Mouse (Mus musculus) right cerebral cortex, postnatal 10 days (tissue): ENCODE measurements at regions not wholly inside any gene's neighbourhood (a gene's known extent, or its start where the extent isn't known, plus 50 kb on each side); places are given as distances from the start of the nearest gene placed in this dataset.
"Not testable (repeated sequence)": the region's sequence is repeated elsewhere in the genome, so short reads cannot be mapped to it uniquely, and the experiment has no call there.

ENCODE experiments used
- DNase-seq, 2 experiments: peaks; one replicate each; pipeline ENCODE4 v3.0.0; 2021; ENCODE audit warnings: low spot score in 2 of 2

DNA sequence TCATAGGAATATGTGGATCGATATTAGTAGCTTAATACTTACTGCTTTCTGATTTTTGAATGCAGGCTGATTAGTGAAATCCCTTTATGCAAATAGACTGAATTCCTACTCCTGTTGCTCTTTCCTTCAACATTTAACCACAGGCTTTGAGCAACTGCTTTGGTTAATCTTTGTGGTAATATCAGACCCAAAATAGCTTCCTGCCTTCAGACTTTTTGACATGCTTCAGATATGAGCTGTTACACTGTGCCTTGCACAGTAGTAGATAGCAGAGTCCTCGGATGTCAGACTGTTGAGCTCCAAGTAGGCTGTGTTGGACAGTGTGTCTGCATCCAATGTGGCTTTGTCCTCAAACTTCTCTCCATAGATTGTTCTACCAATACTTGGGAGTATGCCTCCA, 1020.6 kb downstream of the Adam6a start:
- no peak for DNase-seq

DNA sequence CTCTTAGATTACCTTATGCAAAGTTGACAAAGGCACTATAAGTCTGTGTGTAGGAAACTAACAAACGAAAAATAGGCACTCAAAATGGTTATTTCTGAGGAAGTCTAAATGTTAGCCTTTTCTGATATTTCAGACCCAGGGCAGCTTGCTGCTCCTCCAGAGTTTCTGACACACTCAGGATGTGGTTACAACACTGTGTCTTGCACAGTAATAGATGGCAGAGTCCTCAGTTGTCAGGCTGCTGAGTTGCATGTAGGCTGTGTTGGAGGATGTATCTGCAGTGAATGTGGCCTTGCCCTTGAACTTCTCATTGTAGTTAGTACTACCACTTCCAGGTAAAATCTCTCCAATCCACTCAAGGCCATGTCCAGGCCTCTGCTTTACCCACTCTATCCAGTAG, 1039.7 kb downstream of the Adam6a start:
- no peak for DNase-seq

DNA sequence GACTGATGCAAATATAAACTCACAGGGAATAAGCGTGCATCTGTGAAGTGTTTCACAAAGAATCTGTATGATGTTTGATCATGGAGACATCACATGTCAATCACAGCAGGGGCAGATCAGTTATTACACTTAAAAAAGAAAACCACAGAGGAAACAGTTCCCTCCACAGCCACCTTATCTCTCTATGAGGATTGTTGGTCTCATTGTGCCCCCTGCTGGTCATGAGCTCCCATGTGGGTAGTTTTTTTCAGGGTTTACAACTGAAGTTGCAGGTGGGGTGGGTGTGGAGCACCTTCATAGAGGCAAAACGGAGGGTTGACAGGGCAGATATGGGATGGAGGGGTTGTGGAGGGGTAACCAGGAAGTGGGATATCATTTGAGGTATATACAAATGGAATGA, 1043.5 kb downstream of the Adam6a start:
- DNase-seq: no peak

DNA sequence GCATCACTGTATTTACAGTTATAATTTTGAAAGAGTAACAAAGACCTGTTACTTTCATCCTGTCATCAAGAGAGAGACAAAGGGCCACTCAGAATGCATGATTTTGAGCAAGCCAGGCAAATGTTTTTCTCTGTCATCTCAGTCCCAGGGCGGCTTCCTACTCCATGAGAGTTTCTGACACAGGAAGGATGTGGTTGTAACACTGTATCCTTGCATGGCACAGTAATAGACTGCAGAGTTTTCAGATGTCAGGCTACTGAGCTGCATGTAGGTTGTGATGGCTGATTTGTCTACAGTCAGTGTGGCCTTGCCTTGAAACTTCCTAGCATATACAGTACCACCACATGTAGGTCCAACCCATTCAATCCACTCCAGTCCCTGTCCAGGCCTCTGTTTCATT, 1054.0 kb downstream of the Adam6a start:
- DNase-seq: no peak

DNA sequence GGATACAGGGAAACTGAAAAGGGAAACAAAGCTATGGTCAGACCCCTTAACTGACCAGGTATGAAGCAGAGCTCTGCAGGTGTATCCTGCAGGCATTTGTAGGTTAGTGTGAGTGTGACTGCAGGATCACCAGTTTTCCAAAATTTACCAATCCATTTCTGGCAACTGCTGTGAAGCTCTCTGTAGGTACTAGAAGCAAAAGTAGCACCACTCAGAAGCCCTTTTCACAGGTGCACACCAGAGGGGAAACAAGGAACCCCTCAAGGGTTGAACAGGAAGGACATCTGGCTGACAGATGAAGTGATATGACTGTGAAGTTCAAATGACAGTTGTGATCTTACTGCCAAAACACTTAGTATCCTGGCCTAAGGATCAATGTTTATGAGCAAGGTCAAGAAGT, 1065.5 kb downstream of the Adam6a start:
- no peak for DNase-seq

DNA sequence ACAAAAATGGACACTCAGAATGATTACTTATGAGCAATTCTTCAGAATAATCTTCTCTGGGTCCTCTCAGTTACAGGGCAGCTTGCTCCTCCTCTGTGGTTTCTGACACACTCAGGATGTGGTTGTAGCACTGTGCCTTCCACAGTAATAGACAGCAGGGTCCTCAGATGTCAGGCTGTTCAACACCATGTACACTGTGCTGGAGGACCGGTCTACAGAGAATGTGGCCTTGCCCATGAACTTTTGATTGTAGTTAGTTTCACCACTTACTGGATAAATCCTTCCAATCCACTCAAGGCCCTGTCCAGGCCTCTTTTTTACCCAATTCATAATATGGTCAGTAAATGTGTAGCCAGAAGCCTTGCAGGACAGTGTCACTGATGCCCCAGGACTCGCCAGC, 1068.4 kb downstream of the Adam6a start:
- DNase-seq: no peak

DNA sequence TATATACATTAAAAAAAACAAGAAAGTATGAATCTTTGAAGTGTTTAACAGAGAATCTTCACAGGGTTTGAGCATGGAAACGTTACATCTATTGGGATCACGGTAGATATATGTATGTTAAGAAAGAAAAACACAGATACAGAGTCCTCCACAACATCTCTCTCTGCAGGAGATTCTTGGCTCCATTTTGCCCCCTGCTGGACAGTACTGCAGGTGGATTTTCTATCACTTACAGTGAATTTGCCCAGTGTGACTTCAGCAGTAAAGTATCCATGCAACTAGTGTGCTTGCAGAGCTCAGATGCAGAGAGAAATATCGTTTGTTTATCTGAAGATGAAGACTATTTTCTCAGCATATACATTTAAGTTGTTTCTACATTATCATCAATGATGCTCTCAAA, 1071.5 kb downstream of the Adam6a start:
- DNase-seq: no peak

DNA sequence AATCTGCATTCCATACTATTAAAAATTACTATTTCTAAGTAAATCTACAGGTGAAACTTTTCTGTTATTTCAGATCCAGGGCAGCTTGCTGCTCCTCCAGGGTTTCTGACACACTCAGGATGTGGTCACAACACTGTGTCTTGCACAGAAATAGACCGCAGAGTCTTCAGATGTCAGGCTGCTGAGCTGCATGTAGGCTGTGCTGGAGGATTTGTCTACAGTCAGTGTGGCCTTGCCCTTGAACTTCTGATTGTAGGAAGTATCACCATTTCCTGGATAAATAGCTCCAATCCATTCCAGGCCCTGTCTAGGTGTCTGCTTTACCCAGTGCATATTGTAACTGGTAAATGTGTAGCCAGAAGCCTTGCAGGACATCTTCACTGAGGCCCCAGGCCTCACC, 1072.0 kb downstream of the Adam6a start:
- DNase-seq: no peak

DNA sequence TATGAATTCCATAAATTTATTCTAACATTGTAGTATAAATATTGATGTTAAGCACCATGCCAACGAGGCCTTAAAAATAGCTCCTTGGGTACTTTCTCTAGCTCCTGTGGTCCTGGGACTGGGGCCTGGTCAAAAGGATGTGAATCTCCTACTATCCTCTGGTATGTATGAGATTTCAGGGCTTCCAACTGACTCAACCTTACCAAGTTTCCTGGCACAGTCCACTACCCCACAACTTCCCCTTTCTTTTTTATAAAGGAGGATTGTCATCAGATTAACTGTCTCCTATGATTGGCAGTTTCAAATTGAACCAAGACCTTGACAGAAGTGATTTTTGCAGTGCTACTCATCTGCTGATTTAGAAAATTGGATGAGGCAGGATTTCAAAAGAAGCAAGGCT, 1097.4 kb downstream of the Adam6a start:
- DNase-seq: no peak

DNA sequence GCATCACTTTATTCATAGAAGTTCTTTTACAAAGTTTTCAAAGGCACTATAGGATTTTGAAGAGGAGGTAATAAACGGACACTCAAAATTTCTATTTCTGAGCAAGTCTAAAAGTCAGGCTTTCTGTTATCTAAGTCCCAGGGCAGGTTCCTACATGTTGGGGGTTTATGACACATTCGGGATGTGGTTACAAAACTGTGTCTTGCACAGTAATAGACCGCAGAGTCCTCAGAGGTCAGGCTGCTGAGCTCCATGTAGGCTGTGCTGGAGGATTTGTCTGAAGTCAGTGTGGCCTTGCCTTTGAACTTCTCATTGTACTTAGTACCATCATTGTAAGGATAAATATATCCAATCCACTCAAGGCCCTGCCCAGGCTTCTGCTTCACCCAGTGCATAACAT, 1102.7 kb downstream of the Adam6a start:
- no peak for DNase-seq

DNA sequence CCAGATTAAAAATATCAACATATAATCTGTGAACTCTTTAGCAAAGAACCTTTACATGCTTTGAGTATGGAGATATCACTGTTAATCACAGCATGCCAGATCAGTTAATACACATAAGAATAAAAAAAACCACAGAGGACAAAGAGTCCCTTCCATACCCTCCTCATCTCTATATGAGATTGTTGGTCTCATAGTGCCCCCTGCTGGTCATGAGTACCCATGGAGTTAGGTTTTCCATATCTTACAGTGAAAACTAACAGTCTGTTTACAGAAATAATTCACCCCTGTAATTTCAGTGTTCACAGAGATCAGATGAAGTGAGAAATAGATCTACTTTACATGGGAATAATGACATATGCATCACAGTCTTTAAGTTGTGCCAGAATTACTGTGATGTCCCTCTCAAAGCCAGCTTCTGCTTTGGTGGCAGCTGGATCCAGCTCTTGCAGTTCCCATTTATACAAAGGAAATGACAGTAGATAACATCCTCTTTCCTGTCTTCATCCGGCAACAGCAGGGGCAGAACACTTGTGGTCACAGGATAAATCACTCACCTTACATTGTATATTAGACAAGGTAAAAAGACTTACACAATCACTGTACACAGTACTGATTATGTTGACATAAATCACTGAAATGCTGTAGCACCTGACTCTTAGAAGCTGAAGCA, 1106.9 kb downstream of the Adam6a start:
- DNase-seq: not testable (repeated sequence)

DNA sequence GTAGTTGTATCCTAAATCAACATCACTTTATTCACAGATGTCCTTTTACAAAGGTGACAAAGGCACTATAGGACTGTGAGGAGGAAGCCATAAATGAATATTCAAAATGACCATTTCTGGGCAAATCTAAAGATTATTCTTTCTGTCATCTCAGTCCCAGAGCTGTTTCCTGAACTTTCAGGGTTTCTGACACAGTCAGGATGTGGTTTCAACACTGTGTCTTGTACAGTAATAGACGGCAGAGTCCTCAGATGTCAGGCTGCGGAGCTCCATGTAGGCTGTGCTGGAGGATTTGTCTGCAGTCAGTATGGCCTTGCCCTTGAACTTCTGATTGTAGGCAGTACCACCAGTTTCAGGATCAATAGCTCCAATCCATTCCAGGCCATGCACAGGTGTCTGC, 1113.4 kb downstream of the Adam6a start:
- not testable (repeated sequence) for DNase-seq
